Mouse (Mus musculus): Measurements from ENCODE around the gene Nanos3.
A peak's percentile ranks its signal among the peaks of the same experiment; 100 is the strongest.

Gene Nanos3

DNA sequence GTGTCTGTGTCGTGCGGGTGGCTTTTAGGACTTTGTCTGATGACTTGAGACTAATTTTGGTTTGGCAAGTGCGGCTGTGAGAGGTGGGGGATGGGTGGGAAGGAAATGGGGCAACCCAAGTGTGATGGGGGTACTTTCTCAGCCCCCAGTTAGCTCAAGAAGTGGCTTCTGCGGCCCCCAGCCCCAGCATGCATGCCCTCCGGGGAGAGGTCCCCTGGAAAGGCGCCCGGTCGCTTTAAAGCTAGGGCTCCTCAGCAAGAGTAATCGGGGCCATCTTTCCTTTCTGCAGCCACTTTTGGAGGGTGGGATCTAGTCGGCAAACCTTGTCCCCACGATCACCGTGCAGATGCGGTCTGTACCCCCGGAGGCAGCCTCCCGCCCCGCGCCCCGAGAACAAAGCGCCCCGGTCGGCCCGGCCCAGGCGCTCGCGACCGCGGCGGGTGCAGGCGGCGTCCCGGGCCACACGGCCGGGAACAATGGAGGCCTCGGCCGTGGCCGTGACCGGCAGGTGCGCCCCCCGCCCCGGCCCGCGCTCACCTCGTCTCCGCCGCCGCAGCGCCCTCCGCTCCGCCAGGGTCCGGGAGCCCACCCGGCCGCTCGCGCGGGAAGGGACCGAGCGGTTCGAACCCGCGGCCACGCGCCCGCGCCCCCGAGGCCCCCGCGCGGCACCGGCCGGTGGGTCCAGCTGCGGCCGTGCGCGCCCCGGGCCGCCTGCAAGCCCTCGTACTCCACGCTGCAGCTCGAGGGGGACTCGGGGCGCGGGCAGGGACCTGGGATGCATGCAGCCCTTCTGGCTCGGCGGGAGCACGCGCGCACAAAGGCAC is 1.5 kb downstream of the Nanos3 start:
- DNase-seq (ENCODE audit: low spot score): no peak

- no peak for DNase-seq (ENCODE audit: low spot score)
Measured at GRCm38 (mm10) chr8:84182833-84183232, 2.2 kb downstream of the Nanos3 start.

GRCm38 (mm10) chr8:84180530-84181190 is 4.4 kb downstream of the Nanos3 start:
- no peak for DNase-seq (ENCODE audit: low spot score)

DNA sequence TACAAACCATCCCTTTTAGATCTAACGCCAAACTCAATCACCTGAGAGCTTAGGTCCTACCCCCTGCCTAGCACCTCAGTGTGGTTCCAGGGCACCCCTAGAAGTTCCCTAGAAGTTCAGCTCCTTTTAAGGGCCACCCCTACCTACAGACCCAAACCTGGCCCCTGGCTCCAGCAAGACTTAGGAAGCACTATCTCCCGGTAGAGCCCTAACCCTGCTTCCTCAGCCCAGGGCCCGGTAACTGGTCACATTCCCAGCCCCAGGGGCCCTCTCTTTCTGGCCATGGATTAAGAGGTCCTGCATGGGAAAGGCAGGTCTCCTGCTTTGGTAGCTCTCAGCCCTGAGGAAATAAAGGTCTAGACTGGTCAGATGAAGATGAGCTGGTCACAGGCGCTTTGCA is 5.1 kb downstream of the Nanos3 start:
- DNase-seq (ENCODE audit: low spot score): no peak

- DNase-seq (ENCODE audit: low spot score): no peak
Measured at GRCm38 (mm10) chr8:84178592-84178991, 6.4 kb downstream of the Nanos3 start.

- no peak for DNase-seq (ENCODE audit: low spot score)
Measured at GRCm38 (mm10) chr8:84177405-84177804, 7.6 kb downstream of the Nanos3 start.

DNA sequence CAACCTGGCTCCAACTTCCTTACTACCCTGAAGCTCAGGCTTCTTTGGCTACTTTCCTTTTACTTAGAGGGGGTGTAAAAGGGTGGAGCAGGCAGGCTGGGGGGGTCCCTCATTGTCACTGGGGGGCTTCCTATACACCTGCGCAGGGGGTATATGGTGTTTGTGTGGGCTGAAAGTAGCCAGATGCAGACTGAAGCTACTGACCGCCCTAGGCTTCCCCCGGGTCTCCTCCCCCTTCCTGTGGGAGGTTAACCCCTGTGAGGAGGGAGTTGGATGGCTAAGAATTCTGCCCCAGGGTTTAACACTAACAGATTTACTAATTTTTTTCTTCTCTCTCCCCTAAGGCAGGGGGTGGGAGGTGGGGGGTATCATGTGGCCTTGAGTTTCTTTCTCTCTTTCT is 8.5 kb downstream of the Nanos3 start:
- no peak for DNase-seq (ENCODE audit: low spot score)

DNA sequence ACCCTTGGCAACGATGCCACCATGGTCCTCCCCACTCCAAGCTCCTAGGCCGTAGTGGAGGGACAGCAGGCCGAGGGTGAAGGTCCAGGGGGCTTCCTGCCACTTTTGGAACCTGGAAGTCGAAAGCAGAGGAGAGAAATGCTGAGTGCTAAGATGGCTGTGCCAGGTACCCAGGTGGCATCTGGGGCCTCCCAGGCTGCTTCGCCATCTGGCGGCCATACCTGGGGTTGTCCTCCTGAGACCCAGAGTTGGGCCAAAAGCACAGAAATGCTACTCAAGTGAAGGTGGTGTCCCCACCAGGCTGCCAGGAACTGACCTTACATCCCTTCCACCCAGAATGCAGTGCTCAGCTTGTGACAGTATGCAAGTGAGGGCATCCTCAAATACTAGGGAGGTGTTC is 11.2 kb downstream of the Nanos3 start:
- DNase-seq (ENCODE audit: low spot score): no peak

DNA sequence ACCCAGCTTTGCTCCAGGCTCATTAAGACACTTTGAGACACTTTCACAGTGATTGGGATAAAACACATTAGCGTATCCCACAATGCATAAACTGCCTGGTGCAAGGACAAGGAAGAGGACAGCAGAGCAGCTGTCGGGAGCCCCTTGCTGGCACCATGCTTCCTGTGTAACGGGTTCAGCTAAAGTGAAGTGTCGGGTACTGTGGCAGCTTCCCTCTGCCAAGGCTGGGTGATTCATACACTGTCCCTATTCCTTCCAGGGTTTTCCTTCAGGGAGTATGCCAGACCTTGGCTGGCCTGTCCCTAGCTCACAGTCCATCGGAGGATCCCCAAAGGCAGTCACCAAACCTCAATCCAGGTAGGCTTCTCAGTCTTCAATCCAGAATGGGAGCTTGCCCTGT is 14.9 kb downstream of the Nanos3 start:
- DNase-seq (ENCODE audit: low spot score): no peak

DNA sequence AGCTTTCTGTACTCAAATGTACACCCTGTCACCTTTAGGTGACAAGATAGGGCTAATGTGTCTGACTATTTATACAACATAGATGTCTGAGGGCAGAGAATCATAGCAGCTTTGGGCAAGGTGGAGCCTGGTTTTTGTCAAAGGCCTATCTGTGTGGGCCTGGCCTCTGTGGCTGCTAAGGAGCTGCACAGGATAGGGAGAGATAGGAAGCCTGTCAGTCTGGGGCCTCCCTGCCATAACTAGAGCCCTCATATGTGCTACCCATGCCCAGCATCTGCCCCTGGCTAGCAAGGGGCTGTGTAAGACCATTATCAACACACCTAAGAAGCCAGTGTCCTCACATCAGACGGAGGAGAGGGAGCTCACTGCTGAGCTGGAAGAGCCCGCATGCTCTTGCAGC is 17.3 kb downstream of the Nanos3 start:
- DNase-seq (ENCODE audit: low spot score): no peak

DNA sequence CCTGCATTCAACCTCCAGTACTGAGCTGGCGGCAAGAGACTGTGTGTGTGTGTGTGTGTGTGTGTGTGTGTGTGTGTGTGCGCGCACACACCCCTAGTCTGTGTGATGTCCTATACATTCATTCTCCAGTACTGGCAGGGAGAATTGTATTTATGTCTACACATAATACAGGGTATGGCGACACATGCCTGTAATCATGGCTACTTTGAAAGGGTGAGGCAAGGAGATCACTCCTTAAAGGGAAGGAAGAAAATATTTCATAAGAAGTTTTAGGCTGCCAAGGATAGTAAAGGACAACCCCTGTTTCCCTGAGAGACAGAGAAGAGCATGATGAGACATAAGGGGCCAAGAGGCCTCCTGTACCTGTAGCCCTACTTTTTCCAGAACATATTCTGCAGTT is 27.4 kb downstream of the Nanos3 start:
- no peak for DNase-seq (ENCODE audit: low spot score)

DNA sequence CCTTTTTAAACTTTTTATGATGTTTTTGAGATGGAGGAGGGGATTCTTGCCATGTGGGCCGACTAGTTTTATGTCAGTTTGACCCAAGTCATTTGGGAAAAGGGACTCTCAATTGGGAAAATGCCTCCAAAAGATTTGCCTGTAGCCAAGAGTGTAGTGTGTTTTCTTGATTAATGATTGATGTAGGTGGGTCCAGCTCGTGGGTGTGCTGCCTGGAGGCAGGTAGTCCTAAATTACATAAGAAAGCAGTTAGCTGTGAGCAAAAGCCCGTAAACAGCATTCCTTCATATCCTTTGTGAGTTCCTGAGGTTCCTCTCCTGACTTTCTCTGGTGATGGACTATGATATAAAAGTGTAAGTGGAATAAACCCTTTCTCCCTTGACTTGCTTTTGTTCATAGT is 35.8 kb downstream of the Nanos3 start:
- no peak for DNase-seq (ENCODE audit: low spot score)

- DNase-seq (ENCODE audit: low spot score): no peak
Measured at GRCm38 (mm10) chr8:84148531-84148850, 36.5 kb downstream of the Nanos3 start.

DNA sequence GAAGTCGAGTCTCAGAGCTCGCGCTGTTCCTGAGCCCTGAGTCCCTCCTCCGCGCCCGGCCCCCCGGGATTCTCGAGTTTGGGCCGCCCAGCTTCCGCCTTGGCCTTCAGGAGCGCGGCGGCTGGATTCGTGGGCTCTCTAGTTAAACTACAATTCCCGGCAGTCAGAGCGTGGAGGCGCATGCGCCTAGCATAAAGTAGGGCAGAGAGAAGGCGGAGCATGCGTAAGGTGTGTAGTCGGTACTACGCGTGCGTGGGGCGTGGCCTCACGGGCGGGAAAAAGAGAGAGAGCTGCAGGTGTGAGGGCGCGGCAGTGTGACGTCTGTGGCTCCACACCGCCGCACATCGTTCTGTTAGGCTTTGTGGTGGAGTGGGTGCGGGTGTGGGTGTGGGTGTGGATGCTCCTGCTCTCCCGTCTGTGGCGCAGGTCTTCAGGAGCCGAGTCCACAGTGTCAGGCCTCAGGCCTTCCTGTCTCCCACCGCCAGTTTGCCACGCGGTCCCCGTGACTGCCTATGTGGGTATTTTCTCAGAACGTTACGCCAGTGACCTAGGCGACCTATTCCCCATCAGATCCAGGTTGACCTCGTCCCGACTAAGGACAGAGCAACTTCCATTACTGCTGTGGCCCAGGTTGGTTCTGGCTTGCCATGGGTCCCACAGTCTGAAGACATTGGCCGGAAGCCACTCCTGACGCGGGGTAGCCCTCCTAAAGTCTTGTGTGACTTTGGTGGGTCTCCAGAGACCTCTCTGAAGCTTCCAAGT is 37.1 kb downstream of the Nanos3 start, which contains the start of the genes Cc2d1a and 4930432K21Rik:
Gene Cc2d1a, minus strand, starts transcription at position 168 of the 762 bp plus-strand sequence.
Gene 4930432K21Rik, plus strand, starts transcription at position 257 of the 762 bp plus-strand sequence.
- DNase-seq (ENCODE audit: low spot score): peak; percentile 72

DNA sequence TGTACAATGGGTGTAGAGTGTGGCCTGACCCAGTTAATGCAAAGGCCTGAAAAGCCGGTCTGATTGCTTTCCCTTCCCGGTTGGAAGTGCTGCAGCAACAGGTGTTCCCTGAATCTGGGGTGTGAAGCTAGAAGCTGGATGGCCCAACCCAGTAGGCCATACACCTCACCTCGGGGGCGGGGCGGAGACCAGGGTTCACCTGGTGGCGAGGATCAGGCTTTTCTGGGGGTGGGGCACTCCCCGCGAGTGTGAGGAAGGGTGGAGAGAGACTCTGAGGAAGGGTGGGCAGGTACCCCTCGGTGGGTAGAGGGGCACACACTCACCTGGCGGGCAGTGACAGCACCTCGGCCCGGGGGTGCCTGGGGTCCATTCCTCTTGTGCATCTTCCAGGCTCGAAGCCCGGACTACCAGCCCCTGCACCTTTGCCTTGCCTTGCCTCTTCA is 37.7 kb downstream of the Nanos3 start:
- DNase-seq (ENCODE audit: low spot score): no peak

- no peak for DNase-seq (ENCODE audit: low spot score)
Measured at GRCm38 (mm10) chr8:84144636-84145245, 40.3 kb downstream of the Nanos3 start.

- no peak for DNase-seq (ENCODE audit: low spot score)
Measured at GRCm38 (mm10) chr8:84140838-84141237, 44.2 kb downstream of the Nanos3 start.

GRCm38 (mm10) chr8:84137848-84138247 is 47.2 kb downstream of the Nanos3 start:
- no peak for DNase-seq (ENCODE audit: low spot score)

GRCm38 (mm10) chr8:84132225-84132624 is 52.8 kb downstream of the Nanos3 start:
- no peak for DNase-seq (ENCODE audit: low spot score)

GRCm38 (mm10) chr8:84130806-84131205 is 54.2 kb downstream of the Nanos3 start:
- DNase-seq (ENCODE audit: low spot score): no peak

DNA sequence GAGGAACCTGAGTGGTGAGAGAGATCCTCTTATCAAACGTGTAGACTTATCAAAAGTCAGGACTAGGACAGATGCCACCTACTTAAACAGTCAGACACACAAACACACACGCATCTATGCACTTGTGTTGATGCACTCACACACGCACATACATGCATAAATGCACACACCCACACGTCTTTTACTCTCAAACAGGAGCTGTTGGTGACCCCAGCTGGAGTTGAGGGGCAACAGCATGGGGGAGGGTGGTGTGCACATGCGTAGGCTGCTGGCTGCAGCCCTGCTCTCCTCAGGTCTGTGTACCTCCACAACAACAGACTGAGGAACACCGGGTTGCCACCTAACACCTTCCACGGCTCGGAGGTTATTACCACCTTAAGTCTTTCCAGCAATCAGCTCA is 56.7 kb downstream of the Nanos3 start:
- DNase-seq (ENCODE audit: low spot score): no peak

- no peak for DNase-seq (ENCODE audit: low spot score)
Measured at GRCm38 (mm10) chr8:84127202-84127901, 57.7 kb downstream of the Nanos3 start.
